Mouse (Mus musculus) lung, postnatal 0 days (tissue): ENCODE measurements at regions not wholly inside any gene's neighbourhood (a gene's known extent, or its start where the extent isn't known, plus 50 kb on each side); places are given as distances from the start of the nearest gene placed in this dataset.

Experiments
- ATAC-seq: fragments of 200-750 bp; cut with Nextera tagmentation; 2 replicates; pipeline ENCODE4 v1.8.0; 2017; ENCODE audit warnings: moderate library complexity
- DNase-seq: peaks from one replicate; pipeline ENCODE4 v3.0.0-alpha.2; 2016; ENCODE audit warnings: low spot score
- H3K27ac ChIP-seq: fragments of 300-500 bp; sonication (generic); 2 replicates; pipeline ENCODE4 v1.5.1; 2014; ENCODE audit warnings: antibody characterized with exemption, mild to moderate bottlenecking, low read length, mixed read lengths
- H3K27me3 ChIP-seq: fragments of 300-500 bp; sonication (generic); replicated peaks from 2 replicates; pipeline ENCODE4 v1.6.1; 2014; ENCODE audit warnings: low read length, mixed read lengths; ENCODE audit not compliant: insufficient read depth
- H3K36me3 ChIP-seq: fragments of 300-500 bp; sonication (generic); 2 replicates; pipeline ENCODE4 v1.6.1; 2014; ENCODE audit warnings: low read length, mixed read lengths; ENCODE audit not compliant: insufficient read depth
- H3K4me1 ChIP-seq: fragments of 300-500 bp; sonication (generic); 2 replicates; pipeline ENCODE4 v1.6.1; 2014; ENCODE audit warnings: antibody characterized with exemption, low read depth, low read length, mixed read lengths; ENCODE audit not compliant: insufficient read depth
- H3K4me2 ChIP-seq: fragments of 300-500 bp; sonication (generic); replicated peaks from 2 replicates; pipeline ENCODE4 v1.6.1; 2014; ENCODE audit warnings: low read depth, mild to moderate bottlenecking, low read length, moderate library complexity, mixed read lengths
- H3K4me3 ChIP-seq: fragments of 300-500 bp; sonication (generic); 2 replicates; pipeline ENCODE4 v1.5.1; 2014; ENCODE audit warnings: low read depth, low read length
- H3K9ac ChIP-seq: fragments of 300-500 bp; sonication (generic); replicated peaks from 2 replicates; pipeline ENCODE4 v1.6.1; 2014; ENCODE audit warnings: low read depth, mild to moderate bottlenecking
- H3K9me3 ChIP-seq: fragments of 300-500 bp; sonication (generic); 2 replicates; pipeline ENCODE4 v1.6.1; 2016; ENCODE audit warnings: low read length, mixed read lengths
- CTCF ChIP-seq: IDR thresholded peaks from 2 replicates; pipeline ENCODE4 v1.5.1; 2016; ENCODE audit warnings: antibody characterized with exemption, mild to moderate bottlenecking
- EP300 ChIP-seq: IDR thresholded peaks from 2 replicates; pipeline ENCODE4 v1.6.1; 2016; ENCODE audit warnings: antibody characterized with exemption, mild to moderate bottlenecking, control low read depth
- WGBS: fragments of 180-500 bp; shearing (Covaris S2); extraction: QIAGEN DNeasy Blood & Tissue Kit; methylation state at CpG from one replicate; pipeline ENCODE4 v1.1.7; 2014; 5-methylcytosine and 5-hydroxymethylcytosine counted together

GRCm38 (mm10) chr1:90668787-90669186 lies 66.0 kb downstream of the Cops8 start:
- no peak overlapping the region for H3K9ac ChIP-seq
- ATAC-seq (no peak), DNase-seq (no peak)
- no peak overlapping the region for H3K4me2 ChIP-seq
- H3K27ac ChIP-seq = no peak overlapping the region
- H3K27me3 ChIP-seq = no peaks in the 10 kb centered on the region
- WGBS = 82% methylated on average over 3 of the region's 3 CpGs
- H3K4me3 ChIP-seq = no peak overlapping the region
- H3K36me3 ChIP-seq = no peaks in the 10 kb centered on the region
- H3K9me3 ChIP-seq = no peaks in the 10 kb centered on the region
- no peaks in the 10 kb centered on the region for H3K4me1 ChIP-seq
- TF ChIP-seq CTCF = no peak
- no peak for TF ChIP-seq EP300

- H3K27me3 ChIP-seq = no peaks in the 10 kb centered on the region
- no peaks in the 10 kb centered on the region for H3K9me3 ChIP-seq
- H3K36me3 ChIP-seq = no peaks in the 10 kb centered on the region
- no peak overlapping the region for H3K4me3 ChIP-seq
- 96% methylated on average over 1 of the region's 1 CpGs for WGBS
- DNase-seq (no peak), ATAC-seq (no peak)
- no peak for TF ChIP-seq CTCF
- TF ChIP-seq EP300 = no peak
- no peak overlapping the region for H3K4me2 ChIP-seq
- H3K27ac ChIP-seq = no peak overlapping the region
- H3K9ac ChIP-seq = no peak overlapping the region
- no peaks in the 10 kb centered on the region for H3K4me1 ChIP-seq
Measured at GRCm38 (mm10) chr1:90669237-90669636, 66.5 kb downstream of the Cops8 start.

- Histone ChIP-seq H3K27ac (no peak overlapping the region), H3K9ac (no peak overlapping the region), H3K4me3 (no peak overlapping the region), H3K4me1 (no peaks in the 10 kb centered on the region), H3K27me3 (no peaks in the 10 kb centered on the region), H3K9me3 (no peaks in the 10 kb centered on the region), H3K36me3 (no peaks in the 10 kb centered on the region), H3K4me2 (no peak overlapping the region)
- TF ChIP-seq EP300 (no peak), CTCF (no peak)
- ATAC-seq (no peak), DNase-seq (no peak)
- WGBS = 66% methylated on average over 3 of the region's 3 CpGs
Measured at GRCm38 (mm10) chr1:90670346-90670745, 67.6 kb downstream of the Cops8 start.

GRCm38 (mm10) chr1:90673751-90674150 lies 71.0 kb downstream of the Cops8 start:
- Histone ChIP-seq H3K9me3 (no peaks in the 10 kb centered on the region), H3K4me1 (peaks cover 5% of the 10 kb centered on the region; the same call in 1 of the 2 replicates), H3K4me2 (no peak overlapping the region), H3K27me3 (no peaks in the 10 kb centered on the region), H3K36me3 (no peaks in the 10 kb centered on the region), H3K9ac (no peak overlapping the region), H3K27ac (no peak overlapping the region), H3K4me3 (no peak overlapping the region)
- 82% methylated on average over 2 of the region's 2 CpGs for WGBS
- TF ChIP-seq EP300 = no peak
- no peak for TF ChIP-seq CTCF
- no peak for ATAC-seq
- no peak for DNase-seq

GRCm38 (mm10) chr1:90676192-90677006 lies 73.6 kb downstream of the Cops8 start:
- peak; percentile 25 for DNase-seq
- no peak overlapping the region for H3K4me2 ChIP-seq
- no peak overlapping the region for H3K4me3 ChIP-seq
- WGBS = 26% methylated on average over 9 of the region's 9 CpGs
- H3K36me3 ChIP-seq = no peaks in the 10 kb centered on the region
- ATAC-seq = peak; percentile 62
- peaks cover 5% of the 10 kb centered on the region; the same call in 1 of the 2 replicates for H3K4me1 ChIP-seq
- no peaks in the 10 kb centered on the region for H3K27me3 ChIP-seq
- no peak overlapping the region for H3K27ac ChIP-seq
- H3K9ac ChIP-seq = no peak overlapping the region
- H3K9me3 ChIP-seq = no peaks in the 10 kb centered on the region
- no peak for TF ChIP-seq CTCF
- no peak for TF ChIP-seq EP300

GRCm38 (mm10) chr1:90677188-90677587 lies 74.4 kb downstream of the Cops8 start:
- Histone ChIP-seq H3K27me3 (no peaks in the 10 kb centered on the region), H3K4me3 (no peak overlapping the region), H3K9ac (no peak overlapping the region), H3K4me1 (peaks cover 5% of the 10 kb centered on the region; the same call in 1 of the 2 replicates), H3K27ac (no peak overlapping the region), H3K4me2 (no peak overlapping the region), H3K36me3 (no peaks in the 10 kb centered on the region), H3K9me3 (no peaks in the 10 kb centered on the region)
- ATAC-seq (no peak), DNase-seq (no peak)
- TF ChIP-seq EP300 = no peak
- no peak for TF ChIP-seq CTCF
